Mouse (Mus musculus): ENCODE data around the gene Itga2. TPM values are rescaled to one million over a fixed set of nuclear protein-coding genes. Genes with fewer than 3 reads are reported as not detected.
A peak's percentile ranks its signal among the peaks of the same experiment; 100 is the strongest.

Gene Itga2
- not detected in 2 replicates for polyA plus RNA-seq (2012)

DNA sequence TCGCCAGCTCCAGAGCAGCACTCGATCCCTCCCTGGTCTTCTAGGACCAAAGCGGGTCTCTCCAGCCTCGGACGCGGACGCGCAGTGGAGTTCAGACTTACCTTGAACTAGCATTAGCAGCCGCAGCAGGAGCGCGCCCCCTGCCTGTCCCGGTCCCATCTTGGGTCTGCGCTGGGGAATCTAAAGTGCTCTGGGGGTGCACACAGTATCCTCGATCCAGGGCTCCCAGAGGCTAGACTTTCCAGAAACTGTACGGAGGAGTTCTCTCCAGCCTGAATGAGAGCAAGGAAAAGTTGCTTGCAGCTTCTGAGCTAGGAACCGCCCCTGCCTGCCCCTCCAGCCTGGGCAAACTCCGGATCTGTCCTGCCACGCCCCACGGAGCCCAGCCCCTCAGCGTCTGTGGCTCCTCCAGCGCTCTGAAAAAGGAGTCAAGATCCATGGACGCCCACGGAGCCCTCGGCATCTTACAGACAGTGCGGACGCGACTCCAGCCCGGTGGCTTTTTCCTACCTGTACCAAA lies at the start of gene Itga2:
Gene Itga2, minus strand, starts transcription at position 326 of the 520 bp plus-strand sequence.
- H3K9me3 ChIP-seq (ENCODE audit: control insufficient read depth, low read length), result no peaks in the 10 kb centered on the region
- H3K27me3 ChIP-seq (ENCODE audit: control insufficient read depth), result peaks cover 3% of the 10 kb centered on the region; the same call in 1 of the 2 replicates
- 0 out of 2 replicates have a peak, but pooled peaks cover 2% of the 10 kb centered on the region for H3K4me1 ChIP-seq (ENCODE audit: control insufficient read depth)
- H3K36me3 ChIP-seq (ENCODE audit: control insufficient read depth), result no peaks in the 10 kb centered on the region
- TF ChIP-seq TAL1 (IDR thresholded peaks at IDR 0.05; ENCODE audit: low read length) (no peak), GATA1 (IDR thresholded peaks at IDR 0.05; ENCODE audit: low read length) (no peak)
- H3K4me3 ChIP-seq (replicated peaks), result peak within 1 kb of the TSS; percentile 34

DNA sequence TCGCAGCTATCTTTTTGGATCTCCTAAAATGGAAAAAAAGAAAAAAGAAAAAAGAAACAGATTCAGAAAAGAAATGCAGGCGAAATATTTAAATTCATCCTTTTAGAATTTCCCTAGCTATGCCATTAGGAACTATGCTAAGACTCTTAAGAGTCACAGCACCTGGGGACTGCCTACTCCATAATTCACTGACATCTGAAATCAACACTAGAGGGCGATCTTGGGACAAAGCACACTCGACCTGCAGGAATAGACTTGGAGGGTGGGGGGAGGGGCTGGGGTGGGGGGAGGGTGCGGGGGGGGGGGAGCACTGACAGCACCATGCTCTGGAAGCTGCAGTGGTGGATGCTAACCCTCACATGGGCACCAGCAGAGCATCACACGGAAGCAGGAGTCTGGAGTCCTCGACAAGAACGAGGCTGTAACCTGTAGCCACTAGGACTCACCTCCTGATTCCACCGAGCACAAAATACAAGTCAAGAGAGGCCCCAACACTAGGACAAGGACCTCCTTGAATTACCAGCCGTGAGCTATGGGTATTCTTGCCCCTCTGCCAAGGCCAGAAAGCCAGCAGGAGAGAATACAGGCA lies 49.0 kb upstream of the Itga2 start:
- H3K9me3 ChIP-seq (ENCODE audit: control insufficient read depth, low read length), result no peaks in the 10 kb centered on the region
- no peaks in the 10 kb centered on the region for H3K27me3 ChIP-seq (ENCODE audit: control insufficient read depth)
- H3K36me3 ChIP-seq (ENCODE audit: control insufficient read depth), result no peaks in the 10 kb centered on the region
- no peak overlapping the region for H3K4me3 ChIP-seq (replicated peaks)
- no peak for TF ChIP-seq TAL1 (IDR thresholded peaks at IDR 0.05; ENCODE audit: low read length)
- TF ChIP-seq GATA1 (IDR thresholded peaks at IDR 0.05; ENCODE audit: low read length), result no peak
- H3K4me1 ChIP-seq (ENCODE audit: control insufficient read depth), result no peaks in the 10 kb centered on the region

DNA sequence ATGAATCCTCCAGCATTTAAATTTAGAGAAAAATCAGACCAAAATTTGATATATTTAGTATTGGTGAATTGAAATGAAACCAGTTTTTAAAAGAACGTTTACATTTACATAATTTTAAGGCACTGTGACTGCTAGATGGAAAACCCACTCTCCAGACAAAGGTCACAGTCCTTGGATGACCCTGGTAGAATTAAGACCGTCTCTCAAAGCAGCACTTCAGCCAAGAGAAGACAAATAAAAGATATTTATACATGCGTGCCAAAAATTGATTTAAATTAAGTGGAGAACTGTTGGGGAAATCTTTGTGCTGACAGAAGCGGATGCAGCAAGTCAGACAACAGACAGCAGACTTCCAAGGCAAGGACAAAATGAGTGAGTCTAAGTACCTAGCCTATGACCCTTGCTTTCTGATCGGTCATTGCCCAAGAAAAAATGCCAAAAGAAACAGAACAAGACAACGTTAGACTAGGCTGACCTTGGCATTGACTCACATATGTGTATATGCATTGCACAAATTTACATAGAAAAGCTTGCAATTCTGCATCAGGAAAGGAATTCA lies 42.7 kb upstream of the Itga2 start:
- no peaks in the 10 kb centered on the region for H3K9me3 ChIP-seq (ENCODE audit: control insufficient read depth, low read length)
- no peaks in the 10 kb centered on the region for H3K4me1 ChIP-seq (ENCODE audit: control insufficient read depth)
- H3K27me3 ChIP-seq (ENCODE audit: control insufficient read depth), result no peaks in the 10 kb centered on the region
- no peak for TF ChIP-seq GATA1 (IDR thresholded peaks at IDR 0.05; ENCODE audit: low read length)
- no peak for TF ChIP-seq TAL1 (IDR thresholded peaks at IDR 0.05; ENCODE audit: low read length)
- no peaks in the 10 kb centered on the region for H3K36me3 ChIP-seq (ENCODE audit: control insufficient read depth)
- no peak overlapping the region for H3K4me3 ChIP-seq (replicated peaks)

DNA sequence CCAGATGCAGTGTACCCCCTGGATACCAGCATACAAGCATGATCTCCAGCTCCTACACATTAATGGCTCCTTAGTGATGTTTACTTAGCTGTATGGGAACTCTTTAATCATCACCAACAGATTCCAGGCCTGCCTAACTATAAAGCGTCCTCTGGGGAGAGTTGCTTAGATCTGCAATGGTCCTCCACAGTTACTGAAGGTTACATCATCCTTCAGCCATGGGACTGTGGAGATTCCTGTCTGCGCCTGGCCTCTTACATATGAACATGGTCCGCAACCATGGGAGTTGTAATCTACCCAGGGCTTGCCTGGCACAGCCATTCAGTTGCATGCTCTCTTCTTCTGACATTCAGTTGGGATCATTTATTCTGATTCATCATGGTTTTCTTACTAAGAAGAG lies 40.0 kb upstream of the Itga2 start:
- no peaks in the 10 kb centered on the region for H3K27me3 ChIP-seq (ENCODE audit: control insufficient read depth)
- H3K4me1 ChIP-seq (ENCODE audit: control insufficient read depth), result no peaks in the 10 kb centered on the region
- no peak for TF ChIP-seq TAL1 (IDR thresholded peaks at IDR 0.05; ENCODE audit: low read length)
- TF ChIP-seq GATA1 (IDR thresholded peaks at IDR 0.05; ENCODE audit: low read length), result no peak
- H3K36me3 ChIP-seq (ENCODE audit: control insufficient read depth), result no peaks in the 10 kb centered on the region
- no peak overlapping the region for H3K4me3 ChIP-seq (replicated peaks)
- H3K9me3 ChIP-seq (ENCODE audit: control insufficient read depth, low read length), result no peaks in the 10 kb centered on the region

DNA sequence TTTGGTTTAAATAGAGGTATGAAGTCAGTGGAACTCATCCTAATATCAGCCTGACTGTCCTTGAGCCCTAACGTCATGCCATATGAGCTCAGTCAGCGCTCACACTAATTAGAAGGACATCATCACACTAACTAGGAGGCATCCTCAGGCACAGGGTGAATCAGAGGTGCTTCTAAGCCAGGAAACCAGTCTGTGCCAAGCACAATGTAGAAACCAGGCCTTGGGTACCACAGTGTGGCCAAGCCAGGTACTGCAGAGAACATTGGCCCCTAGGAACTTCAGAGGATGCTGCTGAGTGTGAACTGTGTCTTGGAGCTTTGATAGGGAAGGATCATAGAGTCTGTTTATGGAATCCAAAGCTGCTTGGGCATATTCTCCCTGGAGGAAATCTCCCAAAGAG lies 32.3 kb upstream of the Itga2 start:
- Histone ChIP-seq H3K9me3 (ENCODE audit: control insufficient read depth, low read length) (no peaks in the 10 kb centered on the region), H3K4me3 (replicated peaks) (no peak overlapping the region), H3K36me3 (ENCODE audit: control insufficient read depth) (no peaks in the 10 kb centered on the region), H3K27me3 (ENCODE audit: control insufficient read depth) (no peaks in the 10 kb centered on the region), H3K4me1 (ENCODE audit: control insufficient read depth) (no peaks in the 10 kb centered on the region)
- no peak for TF ChIP-seq TAL1 (IDR thresholded peaks at IDR 0.05; ENCODE audit: low read length)
- TF ChIP-seq GATA1 (IDR thresholded peaks at IDR 0.05; ENCODE audit: low read length), result no peak

DNA sequence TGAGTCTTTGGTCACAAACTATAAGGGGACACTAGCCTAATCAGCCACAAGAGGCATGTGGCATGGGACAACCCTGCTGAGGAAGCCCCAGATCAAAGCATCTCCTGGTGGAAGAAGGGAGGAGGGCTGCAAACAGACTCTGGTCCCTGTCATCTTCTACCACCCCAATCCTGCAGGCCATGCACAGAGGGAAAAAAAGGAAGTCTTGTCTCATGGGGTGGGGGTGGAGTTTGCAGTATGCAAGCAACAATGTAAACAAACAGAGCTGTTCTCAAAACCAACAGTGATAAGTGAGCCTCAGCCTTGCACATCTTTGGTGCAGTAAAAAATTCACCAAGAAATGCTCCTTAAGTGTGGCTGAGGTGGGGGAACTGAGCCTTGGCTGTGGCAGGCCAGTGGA lies 22.6 kb upstream of the Itga2 start:
- TF ChIP-seq GATA1 (IDR thresholded peaks at IDR 0.05; ENCODE audit: low read length), result no peak
- no peak for TF ChIP-seq TAL1 (IDR thresholded peaks at IDR 0.05; ENCODE audit: low read length)
- Histone ChIP-seq H3K9me3 (ENCODE audit: control insufficient read depth, low read length) (no peaks in the 10 kb centered on the region), H3K4me3 (replicated peaks) (no peak overlapping the region), H3K4me1 (ENCODE audit: control insufficient read depth) (no peaks in the 10 kb centered on the region), H3K36me3 (ENCODE audit: control insufficient read depth) (no peaks in the 10 kb centered on the region), H3K27me3 (ENCODE audit: control insufficient read depth) (no peaks in the 10 kb centered on the region)

DNA sequence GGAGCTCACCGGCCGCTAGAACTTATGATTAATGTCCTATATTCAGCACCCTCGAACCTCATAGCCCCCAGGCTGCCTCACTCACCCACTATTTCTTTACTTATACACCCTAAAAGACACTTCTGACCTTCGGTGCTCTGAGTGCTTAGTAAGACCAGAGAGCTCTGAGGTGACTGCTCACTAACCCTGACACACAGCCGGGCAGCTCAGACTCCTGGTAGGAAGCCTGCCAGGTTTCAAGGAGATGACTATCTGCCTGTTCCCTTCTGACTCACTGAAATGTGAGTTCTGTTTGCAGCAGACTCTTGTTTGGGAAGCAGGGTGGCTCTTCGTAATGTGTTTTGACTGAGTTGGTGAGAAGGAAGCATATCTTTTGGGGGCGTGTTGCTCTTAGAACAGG lies 1.6 kb upstream of the Itga2 start:
- TF ChIP-seq TAL1 (IDR thresholded peaks at IDR 0.05; ENCODE audit: low read length) (no peak), GATA1 (IDR thresholded peaks at IDR 0.05; ENCODE audit: low read length) (no peak)
- H3K36me3 ChIP-seq (ENCODE audit: control insufficient read depth), result no peaks in the 10 kb centered on the region
- peaks cover 3% of the 10 kb centered on the region; the same call in 1 of the 2 replicates for H3K27me3 ChIP-seq (ENCODE audit: control insufficient read depth)
- no peak overlapping the region for H3K4me3 ChIP-seq (replicated peaks)
- no peaks in the 10 kb centered on the region for H3K9me3 ChIP-seq (ENCODE audit: control insufficient read depth, low read length)
- H3K4me1 ChIP-seq (ENCODE audit: control insufficient read depth), result 0 out of 2 replicates have a peak, but pooled peaks cover 2% of the 10 kb centered on the region

DNA sequence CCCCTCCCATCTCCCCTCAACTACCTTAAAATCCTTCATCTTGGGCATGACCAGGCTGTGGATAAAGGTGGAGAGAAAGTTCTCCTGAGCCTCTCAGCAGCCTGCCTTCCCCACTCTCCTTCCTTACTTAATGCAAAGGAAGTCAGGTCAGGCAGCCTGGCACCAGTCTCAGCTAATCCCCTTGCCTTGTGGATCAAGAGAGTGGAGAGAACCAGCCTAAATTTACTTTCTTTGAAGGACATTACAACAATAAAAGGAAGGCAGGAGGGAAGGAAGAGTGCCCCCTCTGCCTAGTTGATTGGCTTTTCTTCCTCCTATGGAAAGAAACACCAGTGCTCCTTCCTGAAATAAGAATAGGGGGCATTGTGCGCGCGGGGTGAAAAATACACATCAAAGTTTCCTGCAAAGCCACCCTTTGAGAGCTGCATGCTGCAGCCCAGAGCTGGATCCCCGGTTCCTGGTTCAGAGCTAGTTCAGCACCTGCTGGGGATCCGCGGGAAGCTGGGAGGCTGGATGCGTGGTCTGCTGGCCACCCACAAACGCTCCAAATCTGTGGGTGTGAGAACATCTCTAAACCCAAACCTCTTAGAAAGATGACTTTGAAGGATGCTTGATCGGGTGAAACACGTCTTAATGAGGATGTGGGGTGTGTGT lies 777 bp downstream of the Itga2 start:
- Histone ChIP-seq H3K27me3 (ENCODE audit: control insufficient read depth) (peaks cover 3% of the 10 kb centered on the region; the same call in 1 of the 2 replicates), H3K4me3 (replicated peaks) (no peak overlapping the region), H3K9me3 (ENCODE audit: control insufficient read depth, low read length) (no peaks in the 10 kb centered on the region), H3K4me1 (ENCODE audit: control insufficient read depth) (0 out of 2 replicates have a peak, but pooled peaks cover 2% of the 10 kb centered on the region), H3K36me3 (ENCODE audit: control insufficient read depth) (no peaks in the 10 kb centered on the region)
- no peak for TF ChIP-seq GATA1 (IDR thresholded peaks at IDR 0.05; ENCODE audit: low read length)
- TF ChIP-seq TAL1 (IDR thresholded peaks at IDR 0.05; ENCODE audit: low read length), result no peak

DNA sequence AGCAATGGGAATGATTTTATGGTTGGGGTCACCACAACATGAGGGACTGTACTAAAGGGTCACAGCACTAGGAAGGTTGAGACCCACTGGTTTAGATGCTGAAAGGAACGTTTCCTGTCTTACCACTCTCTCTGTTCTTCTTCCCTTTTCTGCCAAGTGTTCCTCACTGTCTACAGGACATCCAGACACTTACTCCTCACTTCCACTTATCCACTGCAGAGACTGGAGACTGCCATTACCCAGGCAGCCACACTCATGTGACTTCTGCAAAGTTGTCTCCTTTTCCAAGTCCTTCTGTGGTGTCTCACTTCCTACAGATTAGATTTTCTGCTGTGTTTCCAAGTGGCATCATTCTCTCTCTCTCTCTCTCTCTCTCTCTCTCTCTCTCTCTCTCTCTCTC lies 7.1 kb downstream of the Itga2 start:
- H3K27me3 ChIP-seq (ENCODE audit: control insufficient read depth), result no peaks in the 10 kb centered on the region
- H3K9me3 ChIP-seq (ENCODE audit: control insufficient read depth, low read length), result no peaks in the 10 kb centered on the region
- no peaks in the 10 kb centered on the region for H3K36me3 ChIP-seq (ENCODE audit: control insufficient read depth)
- TF ChIP-seq GATA1 (IDR thresholded peaks at IDR 0.05; ENCODE audit: low read length) (no peak), TAL1 (IDR thresholded peaks at IDR 0.05; ENCODE audit: low read length) (no peak)
- no peak overlapping the region for H3K4me3 ChIP-seq (replicated peaks)
- no peaks in the 10 kb centered on the region for H3K4me1 ChIP-seq (ENCODE audit: control insufficient read depth)
